Mouse (Mus musculus) hindbrain, embryonic 11.5 days (tissue): ENCODE measurements around the gene Tmtc2. TPM values are rescaled to one million over a fixed set of nuclear protein-coding genes. Genes with fewer than 3 reads are reported as not detected.
A peak's percentile ranks its signal among the peaks of the same experiment; 100 is the strongest.

Source experiments
- ATAC-seq: fragments of 200-750 bp; cut with Nextera tagmentation; 2 replicates; pipeline ENCODE4 v1.8.0; 2017; ENCODE audit warnings: mild to moderate bottlenecking, moderate TSS enrichment, moderate library complexity; ENCODE audit not compliant: low FRiP score
- DNase-seq: peaks from one replicate; pipeline ENCODE4 v3.0.0-alpha.2; 2015; ENCODE audit warnings: low spot score
- H3K27ac ChIP-seq: fragments of 300-500 bp; sonication (generic); 2 replicates; pipeline ENCODE4 v1.5.1; 2014; ENCODE audit warnings: mild to moderate bottlenecking, low read depth, low read length
- H3K27me3 ChIP-seq: fragments of 300-500 bp; sonication (generic); 2 replicates; pipeline ENCODE4 v1.6.1; 2014; ENCODE audit warnings: mild to moderate bottlenecking, low read length, moderate library complexity, mixed read lengths; ENCODE audit not compliant: control insufficient read depth, insufficient read depth
- H3K36me3 ChIP-seq: fragments of 300-500 bp; sonication (generic); 2 replicates; pipeline ENCODE4 v1.6.1; 2014; ENCODE audit warnings: mild to moderate bottlenecking, low read length, moderate library complexity, mixed read lengths; ENCODE audit not compliant: control insufficient read depth, insufficient read depth
- H3K4me1 ChIP-seq: fragments of 300-500 bp; sonication (generic); replicated peaks from 2 replicates; pipeline ENCODE4 v1.6.1; 2014; ENCODE audit warnings: low read length, mixed read lengths; ENCODE audit not compliant: control insufficient read depth, insufficient read depth
- H3K4me2 ChIP-seq: fragments of 300-500 bp; sonication (generic); replicated peaks from 2 replicates; pipeline ENCODE4 v1.6.1; 2014; ENCODE audit warnings: mild to moderate bottlenecking, low read depth, low read length
- H3K4me3 ChIP-seq: fragments of 300-500 bp; sonication (generic); 2 replicates; pipeline ENCODE4 v1.5.1; 2014; ENCODE audit warnings: low read depth, low read length
- H3K9ac ChIP-seq: fragments of 300-500 bp; sonication (generic); 2 replicates; pipeline ENCODE4 v1.6.1; 2014; ENCODE audit warnings: low read depth, low read length
- H3K9me3 ChIP-seq: fragments of 300-500 bp; sonication (generic); 2 replicates; pipeline ENCODE4 v1.6.1; 2016; ENCODE audit warnings: low read length; ENCODE audit not compliant: control insufficient read depth
- WGBS: fragments of 180-500 bp; shearing (Covaris S2); extraction: QIAGEN DNeasy Blood & Tissue Kit; methylation state at CpG from one replicate; pipeline ENCODE4 v1.1.7; 2014; 5-methylcytosine and 5-hydroxymethylcytosine counted together
- polyA plus RNA-seq: library from polyadenylated mRNA; unstranded; fragments of >200 nt; fragmentation: Nextera tagmentation; extraction: Ambion mirVana; gene quantifications from 2 replicates; pipeline ENCODE4 v1.2.1, GENCODE M21; 2014

Tmtc2 gene
- polyA plus RNA-seq, 1 experiment from 2014 or later, result 9.5 TPM

DNA sequence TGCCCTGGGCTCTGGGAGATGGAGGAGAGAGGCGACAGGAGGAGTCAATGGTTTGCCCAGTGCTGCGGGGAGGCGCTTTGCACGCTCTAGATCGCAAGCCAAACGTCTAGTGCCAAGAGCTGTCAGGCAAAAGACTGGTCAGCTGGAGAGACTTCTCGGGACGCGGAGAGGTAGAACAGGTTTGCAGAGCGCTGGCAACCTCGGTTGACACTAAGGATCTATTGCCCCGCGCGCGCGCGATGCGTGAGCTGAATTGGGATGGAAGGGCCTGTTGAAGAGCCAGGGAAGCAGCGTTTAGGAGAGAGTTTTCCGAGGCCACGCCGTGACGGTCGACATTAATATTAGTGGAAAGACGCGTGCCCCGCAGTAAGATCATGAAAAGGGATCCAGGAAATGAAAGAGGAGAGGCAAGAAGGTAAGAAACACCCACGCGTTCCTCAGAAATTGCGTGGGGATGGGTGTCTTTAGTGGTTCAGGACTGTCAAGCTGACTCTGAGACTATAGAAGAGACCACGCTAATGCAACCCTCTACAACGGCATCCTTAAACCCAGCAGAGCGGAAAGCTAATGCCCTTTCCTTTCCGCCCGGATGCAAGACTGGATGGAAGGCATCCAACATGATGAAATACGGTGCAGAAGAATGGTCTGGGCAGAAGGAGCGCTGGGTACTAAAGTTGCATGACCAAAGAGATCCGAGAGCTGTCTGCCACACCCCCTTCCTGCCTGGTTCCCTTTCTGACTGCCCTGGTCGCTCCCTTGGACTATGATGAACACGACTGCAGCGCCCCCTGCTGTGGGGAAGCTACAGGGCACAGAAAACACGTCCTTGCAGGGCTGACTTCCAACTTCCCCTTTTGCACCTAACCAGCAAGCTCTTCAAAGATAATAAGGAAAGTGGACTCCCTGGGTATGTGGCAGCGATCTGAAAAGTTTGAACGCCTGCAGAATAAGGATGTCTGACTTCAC lies 727 bp upstream of the Tmtc2 start:
- peak overlapping the region; percentile 86 for H3K9ac ChIP-seq
- no peaks in the 10 kb centered on the region for H3K4me1 ChIP-seq
- H3K4me2 ChIP-seq, result peak overlapping the region; percentile 59
- peak overlapping the region; percentile 83 for H3K27ac ChIP-seq
- ATAC-seq, result peak; percentile 74
- DNase-seq, result peak; percentile 97
- H3K9me3 ChIP-seq, result no peaks in the 10 kb centered on the region
- 1% methylated on average over 44 of the region's 44 CpGs for WGBS
- peak overlapping the region; percentile 56 for H3K4me3 ChIP-seq
- H3K27me3 ChIP-seq, result no peaks in the 10 kb centered on the region
- H3K36me3 ChIP-seq, result no peaks in the 10 kb centered on the region

DNA sequence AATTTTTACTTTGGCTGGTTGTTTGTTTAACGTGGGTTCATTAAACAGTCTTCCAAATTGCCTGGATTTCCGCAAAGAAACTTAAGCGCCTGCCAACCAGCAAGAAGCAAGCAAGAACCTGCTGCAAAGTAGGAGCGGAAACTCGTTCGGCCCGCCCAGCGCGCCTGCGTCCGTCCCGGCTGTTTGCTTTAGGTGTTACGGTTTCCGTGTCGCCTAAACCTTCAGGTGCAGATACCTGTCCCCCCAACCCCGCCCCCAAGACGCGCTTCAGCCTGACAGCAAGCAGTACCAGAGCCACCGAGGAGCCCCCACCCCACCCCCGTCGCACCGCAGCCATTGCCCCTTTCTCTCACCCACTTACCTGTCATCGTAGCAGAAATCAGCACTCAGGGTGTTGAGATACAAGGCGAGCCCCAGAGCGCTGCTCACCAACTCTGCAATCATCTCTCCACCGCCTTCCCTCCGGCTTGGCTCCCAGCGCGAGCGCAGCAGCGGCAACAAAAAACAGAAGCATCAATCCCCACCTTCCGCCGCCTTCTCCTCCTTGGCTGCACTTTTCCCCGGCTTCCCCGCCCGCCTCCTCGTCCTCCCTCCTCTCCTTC lies 844 bp downstream of the Tmtc2 start:
- Histone ChIP-seq H3K27me3 (no peaks in the 10 kb centered on the region), H3K36me3 (no peaks in the 10 kb centered on the region), H3K4me3 (peak overlapping the region; percentile 56), H3K9me3 (no peaks in the 10 kb centered on the region), H3K4me2 (peak overlapping the region; percentile 59), H3K9ac (peak overlapping the region; percentile 86), H3K27ac (peak overlapping the region; percentile 83), H3K4me1 (no peaks in the 10 kb centered on the region)
- peak; percentile 9 for ATAC-seq
- under 1% methylated on average over 37 of the region's 37 CpGs for WGBS
- DNase-seq, result no peak

DNA sequence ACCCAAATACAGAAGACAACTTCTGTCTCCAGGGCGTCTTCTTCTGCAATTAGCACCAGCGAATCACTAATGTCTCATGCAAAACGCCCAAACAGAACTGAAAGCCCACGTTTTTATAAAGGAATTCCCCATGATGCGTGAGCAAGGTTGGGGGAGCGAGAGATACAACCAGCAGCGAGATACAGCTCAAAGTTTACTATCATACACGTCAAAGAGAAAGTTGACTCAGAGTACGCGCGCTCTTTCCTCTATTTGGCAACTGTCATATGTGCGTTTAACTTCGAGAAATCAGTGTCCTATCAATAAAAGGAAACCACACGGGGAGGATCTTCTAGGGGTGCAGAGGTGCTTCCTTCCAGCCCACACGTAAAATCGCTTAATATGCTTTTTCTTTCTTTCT lies 1.4 kb downstream of the Tmtc2 start:
- H3K9ac ChIP-seq, result peak overlapping the region; percentile 36; the same call in 1 of the 2 replicates
- WGBS, result 6% methylated on average over 16 of the region's 16 CpGs

DNA sequence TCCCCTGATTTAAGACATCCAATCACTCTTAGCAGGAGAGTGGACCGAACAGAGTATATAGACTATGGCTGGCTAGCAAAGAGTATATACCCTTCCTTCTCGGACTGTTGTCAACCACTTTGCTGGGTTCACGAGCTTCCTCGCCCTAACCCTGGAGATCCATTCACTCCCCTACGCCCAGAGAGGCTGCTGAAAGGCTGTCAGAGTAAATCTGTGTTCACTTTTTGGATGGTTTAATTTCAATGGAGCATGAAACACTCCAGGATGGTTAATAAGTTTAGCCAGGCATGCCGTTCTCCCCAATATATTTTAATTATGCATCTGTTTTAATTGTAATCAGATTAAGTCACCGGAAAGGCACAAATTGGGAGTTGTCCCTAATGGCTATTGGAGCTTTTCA lies 1.9 kb downstream of the Tmtc2 start:
- Histone ChIP-seq H3K9me3 (no peaks in the 10 kb centered on the region), H3K4me1 (no peaks in the 10 kb centered on the region), H3K27ac (no peak overlapping the region), H3K36me3 (no peaks in the 10 kb centered on the region), H3K4me3 (peak overlapping the region; percentile 56), H3K9ac (no peak overlapping the region), H3K27me3 (no peaks in the 10 kb centered on the region), H3K4me2 (peak overlapping the region; percentile 59)
- DNase-seq (no peak), ATAC-seq (no peak)
- 45% methylated on average over 7 of the region's 7 CpGs for WGBS

More for the DNA sequence above, 1.4 kb downstream of the Tmtc2 start:
- H3K4me3 ChIP-seq, result peak overlapping the region; percentile 56
- peak overlapping the region; percentile 59 for H3K4me2 ChIP-seq
- ATAC-seq, result no peak
- no peak overlapping the region for H3K27ac ChIP-seq
- H3K27me3 ChIP-seq, result no peaks in the 10 kb centered on the region
- peak; percentile 24 for DNase-seq
- H3K9me3 ChIP-seq, result no peaks in the 10 kb centered on the region
- H3K36me3 ChIP-seq, result no peaks in the 10 kb centered on the region
- H3K4me1 ChIP-seq, result no peaks in the 10 kb centered on the region

DNA sequence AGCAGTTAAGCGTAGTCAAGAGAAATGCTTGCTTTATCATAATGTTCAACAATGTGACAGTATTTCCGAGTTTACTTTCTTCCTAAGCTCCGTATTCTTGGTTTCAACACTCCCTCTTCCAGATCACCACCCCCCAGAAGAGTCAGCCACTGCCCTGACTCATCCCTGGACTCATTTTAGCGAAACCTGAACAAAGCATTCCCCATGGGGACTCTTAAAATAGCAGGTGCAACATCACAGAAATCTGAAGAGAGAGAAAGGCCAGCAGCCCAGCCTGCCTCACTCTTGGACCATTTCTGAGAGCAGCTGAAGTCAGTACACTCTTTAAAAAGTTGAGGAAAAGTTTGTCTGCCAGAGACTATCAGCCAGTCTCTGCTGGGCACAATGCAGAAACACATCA lies 2.4 kb downstream of the Tmtc2 start:
- peak overlapping the region; percentile 59 for H3K4me2 ChIP-seq
- no peak overlapping the region for H3K27ac ChIP-seq
- H3K27me3 ChIP-seq, result no peaks in the 10 kb centered on the region
- 68% methylated on average over 4 of the region's 4 CpGs for WGBS
- no peak overlapping the region for H3K9ac ChIP-seq
- ATAC-seq (no peak), DNase-seq (no peak)
- H3K4me1 ChIP-seq, result no peaks in the 10 kb centered on the region
- peak overlapping the region; percentile 56 for H3K4me3 ChIP-seq
- H3K9me3 ChIP-seq, result no peaks in the 10 kb centered on the region
- no peaks in the 10 kb centered on the region for H3K36me3 ChIP-seq

DNA sequence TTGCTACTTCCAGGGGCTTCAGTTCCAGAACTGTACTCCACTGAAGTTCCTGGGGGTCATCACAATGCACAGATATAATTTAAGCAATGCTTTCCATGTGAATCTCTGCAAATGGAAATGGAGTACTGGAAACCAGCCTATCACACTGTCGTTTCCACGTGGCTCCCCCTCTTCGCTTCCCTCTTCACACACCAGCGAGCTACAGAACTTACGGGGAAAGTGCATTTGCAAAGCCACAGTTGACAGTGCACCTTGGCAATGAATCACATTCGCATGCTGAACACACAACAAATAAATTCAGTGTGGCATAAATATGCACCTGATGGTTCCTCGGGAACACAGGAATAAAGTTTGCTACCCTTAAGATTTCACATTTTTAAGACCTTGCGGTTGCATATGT lies 3.2 kb downstream of the Tmtc2 start:
- H3K4me3 ChIP-seq, result no peak overlapping the region
- no peaks in the 10 kb centered on the region for H3K36me3 ChIP-seq
- H3K4me2 ChIP-seq, result no peak overlapping the region; the same call in 1 of the 2 replicates
- no peaks in the 10 kb centered on the region for H3K4me1 ChIP-seq
- WGBS, result 84% methylated on average over 8 of the region's 8 CpGs
- H3K27me3 ChIP-seq, result no peaks in the 10 kb centered on the region
- DNase-seq (no peak), ATAC-seq (no peak)
- no peak overlapping the region for H3K9ac ChIP-seq
- H3K27ac ChIP-seq, result no peak overlapping the region
- no peaks in the 10 kb centered on the region for H3K9me3 ChIP-seq

DNA sequence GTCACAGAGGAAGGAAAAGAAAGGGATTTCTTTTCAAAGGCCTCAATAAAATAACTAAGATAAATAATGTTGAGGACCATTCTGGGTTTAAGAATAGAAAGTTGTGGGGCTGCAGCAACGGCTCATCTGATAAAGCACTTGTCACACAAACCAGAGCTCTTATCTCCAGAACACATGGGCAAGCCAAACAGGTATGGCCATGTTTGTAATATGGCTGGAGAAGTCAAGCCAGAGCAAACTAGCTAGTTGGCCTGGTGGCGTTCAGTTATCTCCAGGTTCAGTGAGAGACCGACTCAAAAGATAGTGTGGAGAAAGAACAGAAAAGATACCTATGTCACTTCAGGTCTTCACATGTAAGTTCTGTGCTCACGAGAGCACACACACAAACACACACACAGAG lies 4.7 kb downstream of the Tmtc2 start:
- no peak for DNase-seq
- no peaks in the 10 kb centered on the region for H3K36me3 ChIP-seq
- H3K27me3 ChIP-seq, result no peaks in the 10 kb centered on the region
- no peak overlapping the region for H3K9ac ChIP-seq
- WGBS, result 90% methylated on average over 4 of the region's 4 CpGs
- no peak for ATAC-seq
- no peak overlapping the region for H3K27ac ChIP-seq
- no peak overlapping the region for H3K4me3 ChIP-seq
- no peaks in the 10 kb centered on the region for H3K4me1 ChIP-seq
- H3K4me2 ChIP-seq, result no peak overlapping the region
- no peaks in the 10 kb centered on the region for H3K9me3 ChIP-seq

DNA sequence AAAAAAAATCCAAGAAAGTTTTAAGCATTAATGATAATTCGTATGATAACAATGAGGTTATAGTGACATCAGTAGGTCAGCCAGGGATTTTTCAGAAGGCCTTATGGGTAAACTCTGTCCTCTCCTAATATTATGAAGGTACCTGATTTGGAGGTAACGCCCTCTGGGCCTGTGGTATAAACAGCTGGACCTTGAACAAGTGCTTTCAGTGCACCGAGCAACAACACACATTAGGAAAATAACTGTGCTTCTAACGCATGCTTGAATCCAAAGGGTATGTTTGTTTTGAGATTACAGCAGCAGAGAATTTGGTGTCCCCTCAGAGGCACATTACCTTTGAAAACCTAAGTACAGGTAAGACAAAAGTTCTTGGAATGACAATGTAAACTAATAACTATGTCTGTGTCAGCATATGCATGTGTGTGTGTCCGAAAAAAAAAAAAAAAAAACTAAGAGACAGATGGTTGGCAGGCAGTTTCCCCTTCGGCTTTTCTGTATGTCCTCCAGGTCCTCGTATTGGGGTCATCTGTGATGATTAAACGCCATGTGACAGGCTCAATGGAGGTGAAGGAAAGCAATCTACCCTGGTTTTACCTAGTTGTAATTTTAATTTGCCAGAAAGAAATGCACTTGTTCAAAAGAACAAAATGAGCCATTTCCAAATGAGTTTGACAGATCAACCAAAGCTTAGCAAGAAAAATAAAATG lies 6.3 kb downstream of the Tmtc2 start:
- Histone ChIP-seq H3K9ac (no peak overlapping the region), H3K36me3 (no peaks in the 10 kb centered on the region), H3K27ac (no peak overlapping the region), H3K27me3 (no peaks in the 10 kb centered on the region), H3K4me1 (no peaks in the 10 kb centered on the region), H3K4me3 (no peak overlapping the region), H3K9me3 (no peaks in the 10 kb centered on the region), H3K4me2 (no peak overlapping the region)
- ATAC-seq (no peak), DNase-seq (no peak)
- WGBS, result 84% methylated on average over 8 of the region's 8 CpGs
